Mouse (Mus musculus): ENCODE data around the gene Gm47841. TPM values are rescaled to one million over a fixed set of nuclear protein-coding genes. Genes with fewer than 3 reads are reported as not detected.

Gm47841 gene
- not detected in 2 replicates for polyA plus RNA-seq (2012; rRNA removed)

DNA sequence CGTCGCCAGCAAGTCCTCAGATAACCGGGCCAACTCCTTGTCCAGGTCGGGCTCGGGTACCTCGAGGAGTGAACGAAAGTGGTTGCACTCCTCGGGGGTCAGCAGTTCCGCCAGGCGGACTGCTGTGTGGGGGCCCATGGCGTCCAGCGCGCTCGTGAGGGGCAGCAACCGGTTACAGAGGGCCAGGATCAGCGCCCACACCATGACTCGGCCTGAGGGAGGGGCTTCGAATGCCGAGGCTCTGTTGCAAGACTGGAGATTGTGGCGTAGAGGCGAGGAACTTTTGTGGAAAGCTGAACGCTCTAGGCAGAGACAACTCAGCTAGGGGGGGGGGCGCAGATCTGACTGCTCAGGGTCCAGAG is at the start of gene Gm47841:
Gm47841 (minus strand) TSS at position 204 of the 362 bp plus-strand sequence.
- DNase-seq (ENCODE audit: low read depth in 1 of 2, low spot score in 2 of 2): no peak
- WGBS: 16% methylated on average over 22 of the region's 23 CpGs
- peaks cover 19% of the 10 kb centered on the region for H3K27me3 ChIP-seq (ENCODE audit: control insufficient read depth, insufficient read depth, low read length)
- H3K4me3 ChIP-seq (ENCODE audit: extremely low read depth, insufficient read depth, insufficient read length): no peak within 1 kb of the TSS; the same call in 1 of the 2 replicates
- TF ChIP-seq POLR2A (IDR thresholded peaks at IDR 0.05; ENCODE audit: low read depth, low read length): no peak
- TF ChIP-seq CTCF (IDR thresholded peaks at IDR 0.05; ENCODE audit: extremely low read depth, insufficient read depth, insufficient read length, insufficient replicate concordance): no peak
- H3K36me3 ChIP-seq (ENCODE audit: control insufficient read depth, insufficient read depth, low read length): no peaks in the 10 kb centered on the region
- no peak within 1 kb of the TSS for H3K27ac ChIP-seq (ENCODE audit: insufficient read depth, low read length)
- H3K4me1 ChIP-seq (ENCODE audit: control insufficient read depth, insufficient read depth, insufficient read length): peaks cover 4% of the 10 kb centered on the region; the same call in 1 of the 2 replicates

- Histone ChIP-seq H3K27ac (ENCODE audit: insufficient read depth, low read length) (no peak overlapping the region), H3K4me3 (ENCODE audit: extremely low read depth, insufficient read depth, insufficient read length) (no peak overlapping the region), H3K36me3 (ENCODE audit: control insufficient read depth, insufficient read depth, low read length) (no peaks in the 10 kb centered on the region), H3K4me1 (ENCODE audit: control insufficient read depth, insufficient read depth, insufficient read length) (no peaks in the 10 kb centered on the region), H3K27me3 (ENCODE audit: control insufficient read depth, insufficient read depth, low read length) (0 out of 2 replicates have a peak, but pooled peaks cover 1% of the 10 kb centered on the region)
- no peak for TF ChIP-seq CTCF (IDR thresholded peaks at IDR 0.05; ENCODE audit: extremely low read depth, insufficient read depth, insufficient read length, insufficient replicate concordance)
- TF ChIP-seq POLR2A (IDR thresholded peaks at IDR 0.05; ENCODE audit: low read depth, low read length): no peak
- DNase-seq (ENCODE audit: low read depth in 1 of 2, low spot score in 2 of 2): no peak
- 93% methylated on average over 3 of the region's 3 CpGs for WGBS
Observed at GRCm38 (mm10) chr15:101095392-101095791, 48.2 kb upstream of the Gm47841 start.

- TF ChIP-seq POLR2A (IDR thresholded peaks at IDR 0.05; ENCODE audit: low read depth, low read length) (no peak), CTCF (IDR thresholded peaks at IDR 0.05; ENCODE audit: extremely low read depth, insufficient read depth, insufficient read length, insufficient replicate concordance) (no peak)
- no peak overlapping the region for H3K4me3 ChIP-seq (ENCODE audit: extremely low read depth, insufficient read depth, insufficient read length)
- 93% methylated on average over 9 of the region's 9 CpGs for WGBS
- no peak for DNase-seq (ENCODE audit: low read depth in 1 of 2, low spot score in 2 of 2)
- H3K27me3 ChIP-seq (ENCODE audit: control insufficient read depth, insufficient read depth, low read length): 0 out of 2 replicates have a peak, but pooled peaks cover 1% of the 10 kb centered on the region
- H3K36me3 ChIP-seq (ENCODE audit: control insufficient read depth, insufficient read depth, low read length): no peaks in the 10 kb centered on the region
- H3K4me1 ChIP-seq (ENCODE audit: control insufficient read depth, insufficient read depth, insufficient read length): no peaks in the 10 kb centered on the region
- H3K27ac ChIP-seq (ENCODE audit: insufficient read depth, low read length): no peak overlapping the region
Observed at GRCm38 (mm10) chr15:101094979-101095378, 47.8 kb upstream of the Gm47841 start.

- no peak for DNase-seq (ENCODE audit: low read depth in 1 of 2, low spot score in 2 of 2)
- TF ChIP-seq CTCF (IDR thresholded peaks at IDR 0.05; ENCODE audit: extremely low read depth, insufficient read depth, insufficient read length, insufficient replicate concordance): no peak
- no peak for TF ChIP-seq POLR2A (IDR thresholded peaks at IDR 0.05; ENCODE audit: low read depth, low read length)
- H3K27me3 ChIP-seq (ENCODE audit: control insufficient read depth, insufficient read depth, low read length): 0 out of 2 replicates have a peak, but pooled peaks cover 1% of the 10 kb centered on the region
- H3K4me3 ChIP-seq (ENCODE audit: extremely low read depth, insufficient read depth, insufficient read length): no peak overlapping the region
- no peak overlapping the region for H3K27ac ChIP-seq (ENCODE audit: insufficient read depth, low read length)
- 89% methylated on average over 6 of the region's 6 CpGs for WGBS
- H3K4me1 ChIP-seq (ENCODE audit: control insufficient read depth, insufficient read depth, insufficient read length): no peaks in the 10 kb centered on the region
- H3K36me3 ChIP-seq (ENCODE audit: control insufficient read depth, insufficient read depth, low read length): no peaks in the 10 kb centered on the region
Observed at GRCm38 (mm10) chr15:101093988-101094387, 46.8 kb upstream of the Gm47841 start.

DNA sequence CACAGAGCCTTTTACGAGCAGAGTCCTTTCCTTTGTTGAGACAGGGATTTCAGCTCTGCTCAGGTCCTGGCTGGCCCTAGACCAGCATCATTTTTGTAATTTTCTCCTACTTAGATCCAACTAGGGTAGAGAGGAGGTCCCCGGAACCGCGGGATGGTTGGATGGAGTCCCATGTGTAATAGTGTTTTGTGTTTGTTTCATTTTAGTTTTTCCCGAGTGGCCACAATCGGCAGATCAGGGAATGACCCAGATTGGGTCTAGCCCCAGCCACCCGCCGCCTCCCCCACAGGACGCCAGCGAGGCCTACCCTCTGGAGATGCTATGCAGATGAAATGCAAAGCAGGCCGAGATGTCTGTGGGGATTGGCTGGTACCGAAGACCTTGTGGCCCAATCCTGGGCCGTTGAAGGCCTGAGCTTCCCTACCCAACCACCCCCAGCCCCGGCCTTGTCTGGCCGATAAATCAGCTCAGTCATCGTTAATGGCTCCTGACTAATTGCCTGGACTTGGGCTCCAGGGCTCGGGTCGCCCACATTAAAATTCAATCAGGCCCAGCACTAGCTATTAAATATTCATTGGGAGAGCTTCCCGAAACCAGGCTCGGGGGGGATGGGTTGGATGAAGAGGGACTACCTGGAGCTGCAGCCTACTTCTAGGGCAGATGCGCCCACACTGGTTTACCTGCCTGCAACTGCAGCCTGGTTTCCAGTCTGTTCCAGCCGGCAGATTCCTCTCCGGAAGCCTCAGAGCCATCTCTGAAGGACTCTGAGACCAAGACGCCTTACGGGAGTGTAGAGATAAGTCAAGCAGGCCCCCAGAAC is 45.8 kb upstream of the Gm47841 start:
- Histone ChIP-seq H3K4me1 (ENCODE audit: control insufficient read depth, insufficient read depth, insufficient read length) (no peaks in the 10 kb centered on the region), H3K36me3 (ENCODE audit: control insufficient read depth, insufficient read depth, low read length) (no peaks in the 10 kb centered on the region), H3K27me3 (ENCODE audit: control insufficient read depth, insufficient read depth, low read length) (0 out of 2 replicates have a peak, but pooled peaks cover 1% of the 10 kb centered on the region), H3K27ac (ENCODE audit: insufficient read depth, low read length) (no peak overlapping the region), H3K4me3 (ENCODE audit: extremely low read depth, insufficient read depth, insufficient read length) (no peak overlapping the region)
- no peak for DNase-seq (ENCODE audit: low read depth in 1 of 2, low spot score in 2 of 2)
- WGBS: 87% methylated on average over 25 of the region's 25 CpGs
- no peak for TF ChIP-seq CTCF (IDR thresholded peaks at IDR 0.05; ENCODE audit: extremely low read depth, insufficient read depth, insufficient read length, insufficient replicate concordance)
- TF ChIP-seq POLR2A (IDR thresholded peaks at IDR 0.05; ENCODE audit: low read depth, low read length): no peak

DNA sequence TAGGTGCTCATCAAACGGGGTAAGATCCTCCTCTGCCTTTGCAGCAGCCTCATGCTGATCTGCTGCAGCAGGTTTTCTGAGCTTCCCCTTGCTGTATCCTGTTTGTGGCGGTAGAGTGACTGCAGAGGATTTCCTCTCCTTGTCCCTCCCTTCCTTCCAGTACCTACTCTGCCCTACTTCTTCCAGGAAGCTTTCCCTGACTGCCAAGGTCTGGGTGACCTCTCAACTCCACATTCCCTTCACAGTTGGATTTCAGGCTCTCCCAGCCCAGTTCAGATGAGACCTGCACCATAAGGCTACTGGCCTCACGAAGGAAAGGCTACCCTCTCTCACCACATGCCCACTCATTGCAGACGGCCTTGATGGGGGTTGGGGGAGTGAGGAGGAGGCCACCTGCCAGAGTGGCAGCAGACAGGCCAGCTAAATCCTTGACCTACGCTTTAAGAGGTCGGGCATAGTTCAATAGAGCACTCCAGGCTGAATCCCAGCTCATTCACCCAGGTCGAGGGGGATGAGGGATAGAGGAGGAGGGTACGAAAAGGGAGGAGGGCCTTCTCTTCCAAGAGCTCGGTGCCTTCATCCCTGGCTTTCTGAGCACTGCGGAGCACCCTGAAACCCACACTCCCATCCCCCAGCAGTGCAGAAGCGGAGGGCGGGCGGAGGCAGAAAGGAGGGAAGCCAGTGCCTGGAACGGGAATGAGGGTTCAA is 45.1 kb upstream of the Gm47841 start:
- no peak overlapping the region for H3K4me3 ChIP-seq (ENCODE audit: extremely low read depth, insufficient read depth, insufficient read length)
- no peak for TF ChIP-seq POLR2A (IDR thresholded peaks at IDR 0.05; ENCODE audit: low read depth, low read length)
- TF ChIP-seq CTCF (IDR thresholded peaks at IDR 0.05; ENCODE audit: extremely low read depth, insufficient read depth, insufficient read length, insufficient replicate concordance): no peak
- H3K27ac ChIP-seq (ENCODE audit: insufficient read depth, low read length): no peak overlapping the region
- H3K27me3 ChIP-seq (ENCODE audit: control insufficient read depth, insufficient read depth, low read length): no peaks in the 10 kb centered on the region
- H3K4me1 ChIP-seq (ENCODE audit: control insufficient read depth, insufficient read depth, insufficient read length): no peaks in the 10 kb centered on the region
- no peaks in the 10 kb centered on the region for H3K36me3 ChIP-seq (ENCODE audit: control insufficient read depth, insufficient read depth, low read length)
- DNase-seq (ENCODE audit: low read depth in 1 of 2, low spot score in 2 of 2): no peak
- WGBS: 63% methylated on average over 14 of the region's 14 CpGs
